Mouse (Mus musculus) bone marrow, adult 2 months (tissue): ENCODE results near the gene Eif4e.

Source experiments
- CTCF ChIP-seq: fragments of 200-500 bp; IDR thresholded peaks from 2 replicates; pipeline ENCODE4 v1.5.1; 2011; ENCODE audit warnings: low read length, control low read depth; ENCODE audit not compliant: control insufficient read depth, insufficient read depth
- POLR2A ChIP-seq: fragments of 200-500 bp; IDR thresholded peaks from 2 replicates; pipeline ENCODE4 v1.6.1; 2011; ENCODE audit warnings: low read depth, mild to moderate bottlenecking, control low read depth, low read length, borderline replicate concordance; ENCODE audit not compliant: control insufficient read depth

DNA sequence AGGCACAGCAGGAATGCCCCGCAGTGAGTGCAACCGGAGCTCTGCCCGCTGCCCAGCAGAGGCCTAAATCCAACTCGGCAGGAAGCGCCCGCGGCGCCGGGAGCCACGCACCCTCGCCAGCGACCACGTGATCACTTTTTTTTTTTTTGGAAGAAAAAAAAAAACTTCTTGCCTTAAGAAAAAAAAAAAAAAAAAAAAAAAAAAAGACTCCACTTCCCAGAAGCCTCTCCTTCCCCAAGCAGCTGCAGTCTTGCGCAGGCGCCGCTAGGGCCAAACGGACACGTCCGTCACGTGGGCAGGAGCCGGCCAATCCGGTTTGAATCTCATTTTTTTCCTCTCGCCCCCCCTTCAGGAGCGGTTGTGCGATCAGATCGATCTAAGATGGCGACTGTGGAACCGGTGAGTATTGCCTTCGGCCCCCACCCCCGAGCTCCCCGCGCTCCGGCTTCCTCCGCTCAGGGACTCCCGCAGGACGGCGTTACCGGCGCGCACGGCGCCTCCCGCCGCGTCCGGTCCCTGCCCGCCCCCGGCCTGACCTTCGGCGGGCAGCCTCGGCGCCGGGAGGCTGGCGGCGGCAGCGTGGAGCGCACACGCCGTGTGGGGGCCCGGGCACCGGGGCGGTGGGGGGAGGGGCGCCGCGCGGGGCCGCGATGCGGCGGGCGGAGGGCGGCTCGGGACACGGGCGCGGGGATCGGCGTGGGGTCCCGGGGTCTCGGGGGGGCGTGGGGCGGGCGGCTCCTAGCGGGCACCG lies 1.1 kb downstream of the Eif4e start:
- no peak for TF ChIP-seq CTCF
- peak; percentile 88 for TF ChIP-seq POLR2A
